Mouse (Mus musculus) intestine, embryonic 15.5 days (tissue): ENCODE data around the gene Map3k6. TPM values are rescaled to one million over a fixed set of nuclear protein-coding genes. Genes with fewer than 3 reads are reported as not detected.

ENCODE experiments used
- ATAC-seq: fragments of 200-750 bp; cut with Nextera tagmentation; 2 replicates; pipeline ENCODE4 v1.8.0; 2017; ENCODE audit warnings: moderate TSS enrichment, moderate library complexity
- H3K27ac ChIP-seq: fragments of 300-500 bp; sonication (generic); 2 replicates; pipeline ENCODE4 v1.5.1; 2015; ENCODE audit warnings: mild to moderate bottlenecking, inconsistent platforms
- H3K27me3 ChIP-seq: fragments of 300-500 bp; sonication (generic); replicated peaks from 2 replicates; pipeline ENCODE4 v1.6.1; 2015; ENCODE audit warnings: inconsistent platforms
- H3K36me3 ChIP-seq: fragments of 300-500 bp; sonication (generic); 2 replicates; pipeline ENCODE4 v1.6.1; 2015; ENCODE audit warnings: inconsistent platforms
- H3K4me1 ChIP-seq: fragments of 300-500 bp; sonication (generic); replicated peaks from 2 replicates; pipeline ENCODE4 v1.6.1; 2015; ENCODE audit warnings: inconsistent platforms
- H3K4me2 ChIP-seq: fragments of 300-500 bp; sonication (generic); replicated peaks from 2 replicates; pipeline ENCODE4 v1.6.1; 2015; ENCODE audit warnings: mild to moderate bottlenecking, inconsistent platforms
- H3K4me3 ChIP-seq: fragments of 300-500 bp; sonication (generic); replicated peaks from 2 replicates; pipeline ENCODE4 v1.5.1; 2015; ENCODE audit warnings: inconsistent platforms
- H3K9ac ChIP-seq: fragments of 300-500 bp; sonication (generic); 2 replicates; pipeline ENCODE4 v1.6.1; 2015; ENCODE audit warnings: inconsistent platforms
- H3K9me3 ChIP-seq: fragments of 300-500 bp; sonication (generic); 2 replicates; pipeline ENCODE4 v1.6.1; 2016; ENCODE audit warnings: inconsistent platforms
- WGBS: fragments of 180-500 bp; shearing (Covaris S2); methylation state at CpG from one replicate; pipeline ENCODE4 v1.1.7; 2015; 5-methylcytosine and 5-hydroxymethylcytosine counted together
- polyA plus RNA-seq: library from polyadenylated mRNA; unstranded; fragments of >200 nt; fragmentation: Nextera tagmentation; extraction: Ambion mirVana; gene quantifications from 2 replicates; pipeline ENCODE4 v1.2.1, GENCODE M21; 2015

Gene Map3k6
- polyA plus RNA-seq, 1 experiment from 2014 or later, result 3.0 TPM

DNA sequence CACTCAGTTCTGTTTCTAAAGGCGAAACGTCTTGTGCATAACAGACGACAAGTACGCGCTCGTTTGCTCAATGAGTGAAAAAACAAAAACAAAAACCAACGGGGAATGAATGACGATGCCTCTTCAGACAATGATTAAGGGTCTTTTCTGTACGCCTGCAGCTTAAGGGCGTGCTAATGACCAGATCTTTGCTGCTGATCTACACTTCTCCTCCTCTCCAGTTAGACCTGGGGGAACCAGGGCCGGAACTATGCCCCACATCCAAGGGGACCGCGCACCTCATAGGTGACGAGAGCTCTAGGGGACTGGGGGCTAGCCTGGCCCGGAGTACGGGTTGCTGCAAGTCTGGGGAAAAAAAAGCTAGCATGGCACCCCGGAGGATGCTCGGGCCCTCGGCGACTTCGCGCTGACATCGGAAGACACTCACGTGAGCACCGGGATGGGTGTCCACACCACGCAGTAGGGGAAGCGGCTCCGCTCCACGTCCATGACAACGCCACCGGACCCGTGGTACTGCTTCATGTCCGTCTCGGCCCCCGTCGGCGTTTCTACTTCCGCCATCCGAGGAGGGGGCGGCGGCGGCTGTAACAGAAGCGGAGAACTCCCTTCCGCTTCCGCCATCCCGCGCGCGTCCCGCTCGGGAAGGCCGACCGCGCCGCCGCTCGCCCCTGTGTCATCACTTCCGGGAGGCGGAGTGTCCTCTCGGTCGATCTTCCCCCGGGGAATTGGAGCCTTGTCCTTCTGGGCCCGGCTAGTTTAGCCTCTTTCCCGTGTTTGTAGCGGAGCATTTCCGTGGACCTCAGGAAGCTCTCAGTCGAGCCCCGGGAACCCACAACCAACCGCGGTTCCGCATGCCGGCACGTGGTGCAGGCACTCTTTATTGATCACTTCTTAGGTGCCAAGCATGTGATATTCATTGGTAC, 36.7 kb downstream of the Map3k6 start, which contains the start of gene Tmem222:
Tmem222 (minus strand) TSS at position 689 of the 923 bp plus-strand sequence.
- peak within 1 kb of the TSS; percentile 74 for H3K9ac ChIP-seq
- peak within 1 kb of the TSS; percentile 73 for H3K4me3 ChIP-seq
- H3K36me3 ChIP-seq, result no peaks in the 10 kb centered on the region
- no peaks in the 10 kb centered on the region for H3K27me3 ChIP-seq
- H3K27ac ChIP-seq, result peak within 1 kb of the TSS; percentile 91
- peaks cover 24% of the 10 kb centered on the region for H3K4me1 ChIP-seq
- peak; percentile 97 for ATAC-seq
- peak within 1 kb of the TSS; percentile 68 for H3K4me2 ChIP-seq
- WGBS, result under 1% methylated on average over 73 of the region's 73 CpGs
- H3K9me3 ChIP-seq, result no peaks in the 10 kb centered on the region

GRCm38 (mm10) chr4:133278067-133278466, 37.4 kb downstream of the Map3k6 start:
- peak overlapping the region; percentile 73 for H3K4me3 ChIP-seq
- no peaks in the 10 kb centered on the region for H3K27me3 ChIP-seq
- WGBS, result 27% methylated on average over 6 of the region's 6 CpGs
- H3K27ac ChIP-seq, result peak overlapping the region; percentile 91
- H3K9me3 ChIP-seq, result no peaks in the 10 kb centered on the region
- peak; percentile 46; the same call in 1 of the 2 replicates for ATAC-seq
- peak overlapping the region; percentile 74 for H3K9ac ChIP-seq
- no peaks in the 10 kb centered on the region for H3K36me3 ChIP-seq
- peaks cover 24% of the 10 kb centered on the region for H3K4me1 ChIP-seq
- peak overlapping the region; percentile 68 for H3K4me2 ChIP-seq

DNA sequence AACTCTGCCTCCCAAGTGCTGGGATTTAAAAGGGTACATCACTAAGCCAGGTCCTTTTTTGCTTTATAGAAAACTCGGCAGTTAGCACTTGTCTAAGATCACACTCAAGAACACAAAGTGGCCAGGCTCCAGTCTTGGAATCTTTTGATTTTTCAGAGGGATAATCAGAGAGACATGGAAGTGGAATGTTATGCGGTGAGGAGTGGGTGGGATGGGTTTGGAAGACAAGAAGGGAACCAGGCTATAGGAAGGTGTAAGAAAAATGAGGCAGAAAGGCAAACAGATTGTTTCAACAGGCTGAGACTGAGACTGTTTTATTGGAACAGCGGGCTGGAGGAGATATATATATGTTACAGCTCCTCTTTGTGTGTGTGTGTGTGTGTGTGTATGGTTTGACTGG, 37.9 kb downstream of the Map3k6 start:
- peak overlapping the region; percentile 68; the same call in 1 of the 2 replicates for H3K4me2 ChIP-seq
- no peaks in the 10 kb centered on the region for H3K9me3 ChIP-seq
- no peaks in the 10 kb centered on the region for H3K36me3 ChIP-seq
- H3K9ac ChIP-seq, result no peak overlapping the region
- H3K27ac ChIP-seq, result no peak overlapping the region
- peaks cover 24% of the 10 kb centered on the region for H3K4me1 ChIP-seq
- no peaks in the 10 kb centered on the region for H3K27me3 ChIP-seq
- no peak overlapping the region for H3K4me3 ChIP-seq
- 88% methylated on average over 3 of the region's 3 CpGs for WGBS
- ATAC-seq, result no peak

GRCm38 (mm10) chr4:133281513-133281912, 40.9 kb downstream of the Map3k6 start:
- Histone ChIP-seq H3K9ac (no peak overlapping the region), H3K27ac (peak overlapping the region; percentile 68), H3K27me3 (no peaks in the 10 kb centered on the region), H3K36me3 (no peaks in the 10 kb centered on the region), H3K4me2 (no peak overlapping the region), H3K4me3 (no peak overlapping the region), H3K9me3 (no peaks in the 10 kb centered on the region), H3K4me1 (peaks cover 15% of the 10 kb centered on the region)
- 33% methylated on average over 7 of the region's 7 CpGs for WGBS
- ATAC-seq, result no peak

DNA sequence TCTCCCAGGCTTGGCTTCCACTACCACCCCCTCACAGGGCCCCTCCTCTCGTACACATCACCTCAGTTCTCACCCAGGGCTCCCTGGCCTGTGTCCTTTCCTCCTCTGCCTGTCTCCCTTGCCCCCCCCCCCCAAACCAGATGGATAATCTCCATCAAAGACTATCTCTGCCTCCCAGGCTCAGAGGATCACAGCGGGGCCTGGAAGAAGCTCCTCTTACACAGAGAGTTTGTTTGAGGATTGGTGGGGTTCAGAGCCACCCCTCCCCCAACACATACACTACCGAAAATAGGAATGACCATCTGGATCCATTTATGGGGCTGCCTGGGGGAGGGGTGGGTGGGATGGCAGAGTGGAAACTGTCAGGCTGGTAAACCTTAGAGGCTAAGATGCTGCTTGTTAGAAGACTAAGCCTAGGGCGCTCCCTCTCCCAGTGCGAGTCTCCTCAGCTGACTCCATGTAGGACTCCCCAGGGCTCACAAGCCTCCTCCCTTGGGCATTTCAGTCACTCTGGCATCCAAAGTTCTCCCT, 41.4 kb downstream of the Map3k6 start:
- H3K27me3 ChIP-seq, result no peaks in the 10 kb centered on the region
- no peak overlapping the region for H3K9ac ChIP-seq
- H3K4me3 ChIP-seq, result no peak overlapping the region
- H3K4me1 ChIP-seq, result peaks cover 11% of the 10 kb centered on the region; the same call in 1 of the 2 replicates
- WGBS, result 17% methylated on average over 5 of the region's 5 CpGs
- ATAC-seq, result no peak
- H3K9me3 ChIP-seq, result no peaks in the 10 kb centered on the region
- H3K36me3 ChIP-seq, result no peaks in the 10 kb centered on the region
- no peak overlapping the region for H3K4me2 ChIP-seq
- peak overlapping the region; percentile 68 for H3K27ac ChIP-seq

DNA sequence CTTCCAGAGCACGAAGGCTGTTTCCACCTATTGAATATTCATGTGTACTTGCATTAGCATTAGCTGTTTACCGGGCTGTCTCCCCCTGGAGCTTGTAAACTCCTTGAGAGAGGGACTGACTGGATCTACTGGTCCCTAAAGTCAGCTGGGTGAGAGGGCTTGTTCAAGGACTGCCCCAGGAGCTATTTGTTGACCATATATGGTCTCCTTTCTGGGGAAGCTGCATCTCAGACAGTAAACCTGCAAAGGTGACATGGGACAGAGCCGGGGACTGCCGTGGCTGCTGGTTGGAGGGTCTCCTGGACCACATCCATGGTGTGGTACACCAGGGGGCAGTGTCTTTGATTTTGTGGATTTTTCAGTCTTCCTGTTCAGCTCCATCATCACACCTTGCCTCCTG, 42.0 kb downstream of the Map3k6 start:
- peak overlapping the region; percentile 45 for H3K27ac ChIP-seq
- H3K4me2 ChIP-seq, result no peak overlapping the region
- 28% methylated on average over 4 of the region's 4 CpGs for WGBS
- H3K4me1 ChIP-seq, result peaks cover 11% of the 10 kb centered on the region; the same call in 1 of the 2 replicates
- H3K27me3 ChIP-seq, result no peaks in the 10 kb centered on the region
- H3K9ac ChIP-seq, result no peak overlapping the region
- no peaks in the 10 kb centered on the region for H3K36me3 ChIP-seq
- H3K9me3 ChIP-seq, result no peaks in the 10 kb centered on the region
- H3K4me3 ChIP-seq, result no peak overlapping the region
- ATAC-seq, result no peak

GRCm38 (mm10) chr4:133285299-133285698, 44.7 kb downstream of the Map3k6 start:
- WGBS, result 83% methylated on average over 3 of the region's 3 CpGs
- H3K36me3 ChIP-seq, result no peaks in the 10 kb centered on the region

GRCm38 (mm10) chr4:133285950-133286349, 45.3 kb downstream of the Map3k6 start:
- ATAC-seq, result 0 out of 2 replicates have a peak, but pooled peaks have one; percentile 43
- Histone ChIP-seq H3K27me3 (no peaks in the 10 kb centered on the region), H3K4me3 (no peak overlapping the region), H3K4me2 (no peak overlapping the region), H3K36me3 (no peaks in the 10 kb centered on the region), H3K9me3 (no peaks in the 10 kb centered on the region), H3K9ac (no peak overlapping the region), H3K27ac (no peak overlapping the region), H3K4me1 (peaks cover 8% of the 10 kb centered on the region; the same call in 1 of the 2 replicates)
- WGBS, result 60% methylated on average over 5 of the region's 5 CpGs

More at GRCm38 (mm10) chr4:133285299-133285698, 44.7 kb downstream of the Map3k6 start:
- no peak for ATAC-seq
- H3K27me3 ChIP-seq, result no peaks in the 10 kb centered on the region
- no peak overlapping the region for H3K4me3 ChIP-seq
- no peaks in the 10 kb centered on the region for H3K9me3 ChIP-seq
- peaks cover 8% of the 10 kb centered on the region; the same call in 1 of the 2 replicates for H3K4me1 ChIP-seq
- no peak overlapping the region for H3K4me2 ChIP-seq
- no peak overlapping the region for H3K27ac ChIP-seq
- no peak overlapping the region for H3K9ac ChIP-seq

- no peaks in the 10 kb centered on the region for H3K27me3 ChIP-seq
- peaks cover 7% of the 10 kb centered on the region; the same call in 1 of the 2 replicates for H3K4me1 ChIP-seq
- no peak for ATAC-seq
- WGBS, result 75% methylated on average over 4 of the region's 4 CpGs
- no peak overlapping the region for H3K9ac ChIP-seq
- no peaks in the 10 kb centered on the region for H3K9me3 ChIP-seq
- no peak overlapping the region for H3K4me3 ChIP-seq
- H3K27ac ChIP-seq, result no peak overlapping the region
- H3K4me2 ChIP-seq, result no peak overlapping the region
- H3K36me3 ChIP-seq, result no peaks in the 10 kb centered on the region
Measured at GRCm38 (mm10) chr4:133286476-133287077, 46.0 kb downstream of the Map3k6 start.

DNA sequence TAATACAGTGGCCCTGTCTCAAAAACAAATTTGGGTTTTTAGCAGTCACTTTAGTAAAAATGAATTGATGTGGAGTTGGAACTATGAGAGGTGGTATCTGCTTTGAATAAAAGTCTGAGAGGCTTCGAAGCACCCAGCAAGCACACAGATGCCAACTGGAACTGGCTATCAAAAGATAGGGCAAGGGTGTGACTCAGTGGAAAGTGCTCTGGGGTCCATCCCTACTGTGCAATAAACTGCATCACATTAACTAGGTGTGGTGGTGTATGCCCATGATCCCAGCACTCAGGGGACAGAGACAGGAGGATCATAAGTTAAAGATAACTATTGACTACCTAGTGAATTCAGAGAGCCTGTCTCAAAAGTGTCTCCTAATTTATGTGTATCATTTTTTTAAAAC, 50.6 kb downstream of the Map3k6 start:
- ATAC-seq, result no peak
- Histone ChIP-seq H3K4me2 (no peak overlapping the region), H3K9me3 (no peaks in the 10 kb centered on the region), H3K36me3 (no peaks in the 10 kb centered on the region), H3K27ac (no peak overlapping the region), H3K4me3 (no peak overlapping the region), H3K4me1 (peaks cover 9% of the 10 kb centered on the region), H3K9ac (no peak overlapping the region), H3K27me3 (no peaks in the 10 kb centered on the region)
- WGBS, result 93% methylated on average over 1 of the region's 1 CpGs

- ATAC-seq, result no peak
- no peak overlapping the region for H3K9ac ChIP-seq
- H3K4me2 ChIP-seq, result no peak overlapping the region
- H3K4me1 ChIP-seq, result peaks cover 9% of the 10 kb centered on the region
- no peak overlapping the region for H3K27ac ChIP-seq
- H3K9me3 ChIP-seq, result no peaks in the 10 kb centered on the region
- H3K27me3 ChIP-seq, result no peaks in the 10 kb centered on the region
- no peak overlapping the region for H3K4me3 ChIP-seq
- 0 out of 2 replicates have a peak, but pooled peaks cover 3% of the 10 kb centered on the region for H3K36me3 ChIP-seq
- WGBS, result 81% methylated on average over 4 of the region's 4 CpGs
Measured at GRCm38 (mm10) chr4:133292405-133292804, 51.8 kb downstream of the Map3k6 start.
